Mouse (Mus musculus): ENCODE measurements around the gene Gm28053.

DNA sequence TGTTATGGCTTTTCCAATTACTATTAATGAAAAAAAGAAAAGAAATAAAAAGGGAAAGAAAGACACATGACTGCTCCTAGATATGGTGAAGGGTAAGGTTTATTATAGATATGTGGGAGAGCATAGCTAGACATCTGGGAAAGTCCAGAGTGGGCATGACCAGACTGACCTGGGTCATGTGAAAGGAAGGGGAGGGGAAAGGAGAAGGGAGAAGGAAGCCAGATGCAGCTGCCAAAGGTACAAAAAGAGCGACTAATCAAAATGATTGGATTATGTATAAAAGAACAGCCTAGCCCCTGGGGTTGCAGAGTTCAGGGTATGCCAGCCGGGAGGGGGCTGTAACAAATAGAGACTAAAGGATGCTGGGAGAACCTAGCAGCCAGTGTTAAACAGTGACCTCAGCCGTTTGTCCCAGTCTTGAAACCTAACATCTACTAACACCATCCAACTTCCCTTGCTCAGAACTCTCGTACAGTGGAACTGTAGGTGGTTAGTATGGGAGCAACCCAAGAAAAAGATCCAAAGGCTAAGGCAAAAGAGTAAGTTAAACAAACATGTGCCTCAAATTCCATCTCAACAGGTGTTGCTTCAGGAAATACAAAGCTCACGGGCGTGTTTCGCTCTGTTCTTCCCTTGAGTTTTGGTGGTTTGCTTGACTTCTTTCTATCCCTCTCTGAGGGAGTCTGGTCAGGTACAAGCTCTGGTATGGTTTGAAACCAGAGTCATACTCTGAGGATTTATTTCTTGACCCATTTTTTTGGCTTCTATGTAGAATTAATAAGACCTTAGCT, 20.1 kb upstream of the Gm28053 start:
- TF ChIP-seq POLR2A (IDR thresholded peaks at IDR 0.05; ENCODE audit: low read depth, low read length), result no peak
- no peak for TF ChIP-seq CTCF (conservative IDR thresholded peaks at IDR 0.05; ENCODE audit: insufficient read depth, insufficient read length, low read depth, low read length)
